Mouse (Mus musculus): ENCODE measurements at regions not wholly inside any gene's neighbourhood (a gene's known extent, or its start where the extent isn't known, plus 50 kb on each side); places are given as distances from the start of the nearest gene placed in this dataset.

DNA sequence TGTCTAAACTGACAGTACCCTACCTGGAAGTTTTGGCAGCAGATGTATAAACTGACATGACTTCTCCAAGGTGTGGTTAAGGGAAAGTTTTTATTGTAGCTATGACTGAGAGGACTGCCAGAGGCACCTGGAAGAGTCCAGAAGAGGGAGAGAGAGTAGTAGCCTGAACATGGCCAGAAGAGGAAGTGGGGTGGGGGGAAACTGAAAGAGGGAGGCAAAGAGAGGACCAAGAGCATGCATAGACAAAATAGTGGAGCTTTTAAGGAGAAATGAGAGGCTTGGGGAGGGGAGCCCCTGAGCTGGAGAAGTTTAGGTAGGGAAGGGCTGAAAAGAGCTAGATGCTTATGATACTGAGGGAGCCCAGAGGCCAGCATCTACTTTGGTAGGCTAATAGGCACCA, 255.2 kb upstream of the Id2 start:
- TF ChIP-seq CTCF (IDR thresholded peaks at IDR 0.05; ENCODE audit: low read depth, low read length): no peak
- no peak for TF ChIP-seq POLR2A (IDR thresholded peaks at IDR 0.05; ENCODE audit: insufficient read depth, low read length)
- no peak for TF ChIP-seq EP300 (IDR thresholded peaks at IDR 0.05; ENCODE audit: insufficient read depth, low read depth, low read length)
